Mouse (Mus musculus): ENCODE results near the gene Pou6f2.

The Pou6f2 gene

GRCm38 (mm10) chr13:18218566-18219234, 178.8 kb downstream of the Pou6f2 start:
- no peak for DNase-seq (ENCODE audit: low read depth in 2 of 2, low spot score in 2 of 2)

GRCm38 (mm10) chr13:18211242-18211641, 186.2 kb downstream of the Pou6f2 start:
- no peak for DNase-seq (ENCODE audit: low read depth in 2 of 2, low spot score in 2 of 2)

GRCm38 (mm10) chr13:18204476-18205250, 192.8 kb downstream of the Pou6f2 start:
- DNase-seq (ENCODE audit: low read depth in 2 of 2, low spot score in 2 of 2): no peak

GRCm38 (mm10) chr13:18174003-18174402, 223.5 kb downstream of the Pou6f2 start:
- no peak for DNase-seq (ENCODE audit: low read depth in 2 of 2, low spot score in 2 of 2)

DNA sequence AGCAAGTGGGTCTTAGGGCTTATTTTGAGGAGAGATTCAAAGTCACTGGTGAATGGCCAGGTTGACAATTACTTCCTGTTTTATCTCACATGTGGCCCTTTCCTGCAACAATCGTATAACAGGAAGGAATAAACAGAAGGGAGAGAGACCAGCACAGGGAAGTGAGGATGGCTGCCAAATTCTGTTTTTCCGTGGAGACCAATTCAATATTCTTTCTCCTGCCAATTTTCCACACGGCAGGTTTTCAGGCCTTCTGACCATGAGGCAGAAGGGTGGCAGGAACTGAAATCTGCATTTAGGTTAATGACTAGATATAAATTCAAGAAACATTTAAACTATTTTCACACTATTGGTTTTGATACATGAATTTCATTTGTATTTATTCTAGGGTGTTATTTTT, 224.5 kb downstream of the Pou6f2 start:
- no peak for DNase-seq (ENCODE audit: low read depth in 2 of 2, low spot score in 2 of 2)

- DNase-seq (ENCODE audit: low read depth in 2 of 2, low spot score in 2 of 2): no peak
These were observed 225.2 kb downstream of the Pou6f2 start for GRCm38 (mm10) chr13:18172334-18172733.

- no peak for DNase-seq (ENCODE audit: low read depth in 2 of 2, low spot score in 2 of 2)
These were observed 233.3 kb downstream of the Pou6f2 start for GRCm38 (mm10) chr13:18164182-18164581.

DNA sequence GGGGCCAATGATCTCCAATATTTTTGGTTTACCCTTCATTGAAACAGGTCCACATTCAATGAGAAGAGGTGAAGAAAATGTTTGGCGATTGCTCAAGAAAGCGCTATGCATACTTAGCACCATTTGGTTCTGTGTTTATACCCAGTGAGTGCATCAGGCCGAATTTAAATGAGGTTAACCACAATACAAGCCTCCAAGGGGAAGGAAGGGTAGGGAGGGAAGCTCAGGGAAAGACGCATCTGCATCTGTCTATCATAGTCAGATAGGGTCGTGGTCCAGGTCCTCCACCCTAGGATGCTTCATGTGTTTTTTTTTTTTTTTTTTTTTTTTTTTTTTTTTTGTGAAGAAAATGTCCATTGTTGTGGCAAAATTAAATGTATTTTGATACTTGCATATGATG, 236.9 kb downstream of the Pou6f2 start:
- DNase-seq (ENCODE audit: low read depth in 2 of 2, low spot score in 2 of 2): no peak

DNA sequence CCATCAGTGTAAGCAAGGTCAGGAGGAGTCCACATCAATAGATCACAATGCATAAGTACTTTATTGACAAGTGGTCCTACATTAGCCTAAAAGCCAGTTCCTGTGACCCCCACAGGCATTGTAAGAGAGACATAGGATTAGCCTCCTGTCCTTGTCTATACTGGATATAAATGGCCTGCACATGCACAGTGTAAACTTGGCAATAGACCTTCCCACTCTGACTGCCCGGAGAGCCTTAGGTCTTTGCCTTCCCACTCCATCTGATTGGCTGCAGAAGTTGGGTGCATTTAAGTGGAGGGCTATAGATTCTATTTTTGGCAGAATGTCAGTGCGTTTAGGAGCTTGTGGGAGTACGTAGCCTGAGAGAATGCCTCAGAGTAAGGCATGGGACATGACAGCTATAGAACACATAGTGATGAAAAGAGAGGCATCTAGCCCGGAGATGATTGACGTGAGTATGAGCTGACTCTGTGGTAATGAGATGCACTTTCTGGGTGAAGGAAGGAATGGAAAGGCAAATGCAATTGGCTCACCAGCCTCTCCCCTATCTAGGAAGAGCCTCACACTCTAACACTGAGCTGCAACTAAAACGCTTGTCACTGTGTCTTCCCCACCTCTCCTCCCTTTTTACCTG, 243.4 kb downstream of the Pou6f2 start:
- DNase-seq (ENCODE audit: low read depth in 2 of 2, low spot score in 2 of 2): no peak

GRCm38 (mm10) chr13:18133646-18134045, 263.8 kb downstream of the Pou6f2 start:
- DNase-seq (ENCODE audit: low read depth in 2 of 2, low spot score in 2 of 2): no peak

DNA sequence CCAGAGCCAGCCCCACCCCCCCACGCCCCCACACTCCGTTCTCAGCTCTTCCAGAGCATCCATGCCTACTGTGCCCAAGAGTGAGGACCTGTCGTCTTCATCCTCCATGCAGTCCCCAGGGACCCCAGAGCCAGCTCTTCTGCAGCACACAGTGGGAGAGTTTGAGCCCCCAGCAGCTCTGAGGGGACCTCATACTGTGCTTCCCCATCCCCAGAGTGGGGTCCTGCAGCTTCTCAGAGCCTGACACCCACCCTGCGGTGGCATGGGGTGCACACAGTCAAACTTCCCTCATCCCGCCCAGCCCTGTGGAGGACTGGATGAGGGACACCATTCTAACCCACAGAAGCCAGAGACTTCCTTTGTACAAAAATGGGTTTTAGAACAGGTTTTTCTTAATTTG, 264.3 kb downstream of the Pou6f2 start:
- DNase-seq (ENCODE audit: low read depth in 2 of 2, low spot score in 2 of 2): no peak

- DNase-seq (ENCODE audit: low read depth in 2 of 2, low spot score in 2 of 2): no peak
These were observed 266.2 kb downstream of the Pou6f2 start for GRCm38 (mm10) chr13:18131324-18131723.

GRCm38 (mm10) chr13:18129697-18130096, 267.8 kb downstream of the Pou6f2 start:
- no peak for DNase-seq (ENCODE audit: low read depth in 2 of 2, low spot score in 2 of 2)

DNA sequence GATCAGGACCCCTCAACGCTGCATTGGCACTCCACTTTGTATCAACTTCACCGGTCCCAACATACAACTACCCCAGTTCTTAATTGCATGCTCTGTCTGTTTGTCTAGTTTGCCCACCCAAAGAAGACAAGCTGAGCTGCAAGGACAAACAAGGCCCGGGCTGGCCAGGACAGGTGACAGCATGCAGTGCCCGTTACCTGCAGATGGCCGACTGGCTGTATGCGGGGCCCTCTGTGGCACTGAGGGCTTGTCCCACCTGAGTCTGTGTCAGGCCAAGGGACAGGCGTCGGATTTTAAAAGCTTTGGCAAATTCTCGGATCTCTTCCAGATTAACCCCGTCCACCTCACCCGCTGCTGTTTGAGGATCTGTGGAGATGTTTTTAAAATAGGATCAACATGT, 268.7 kb downstream of the Pou6f2 start:
- no peak for DNase-seq (ENCODE audit: low read depth in 2 of 2, low spot score in 2 of 2)

DNA sequence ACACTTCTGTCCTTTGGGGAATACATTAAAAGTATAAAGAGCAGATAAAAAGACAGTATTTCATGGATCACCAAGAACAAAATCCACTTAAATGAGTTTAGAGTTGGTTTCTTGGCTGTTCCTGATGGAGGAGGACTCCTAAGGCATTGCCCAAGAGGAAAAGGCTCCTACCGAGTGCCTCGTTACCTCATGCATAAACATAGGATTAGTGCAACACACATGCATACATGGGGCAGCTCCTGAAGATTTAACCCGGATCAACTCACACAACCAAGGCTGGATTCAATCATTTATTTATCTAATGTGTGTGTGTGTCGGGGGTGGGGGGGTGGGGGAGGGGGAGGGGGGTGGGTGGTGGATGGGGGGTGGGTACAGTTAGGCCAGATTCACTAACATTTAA, 269.4 kb downstream of the Pou6f2 start:
- no peak for DNase-seq (ENCODE audit: low read depth in 2 of 2, low spot score in 2 of 2)

DNA sequence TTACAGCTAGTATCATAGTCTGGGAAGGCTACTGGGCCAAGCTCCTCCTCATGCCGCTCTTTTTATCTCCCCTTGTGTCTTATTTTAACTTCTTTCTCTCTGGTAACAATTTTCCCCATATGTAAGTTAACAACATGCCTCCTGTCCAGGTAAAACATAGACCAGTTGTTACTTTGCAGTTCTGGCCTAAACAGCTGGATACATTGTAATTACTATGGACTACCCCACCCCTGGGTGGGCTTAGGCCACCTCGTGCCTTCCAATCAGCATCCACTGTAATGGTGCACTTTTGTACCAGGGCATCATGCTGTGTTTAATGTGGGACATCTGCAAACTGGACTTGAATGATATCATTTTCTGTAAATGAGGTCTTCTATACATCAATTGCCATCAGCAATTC, 271.4 kb downstream of the Pou6f2 start:
- no peak for DNase-seq (ENCODE audit: low read depth in 2 of 2, low spot score in 2 of 2)

DNA sequence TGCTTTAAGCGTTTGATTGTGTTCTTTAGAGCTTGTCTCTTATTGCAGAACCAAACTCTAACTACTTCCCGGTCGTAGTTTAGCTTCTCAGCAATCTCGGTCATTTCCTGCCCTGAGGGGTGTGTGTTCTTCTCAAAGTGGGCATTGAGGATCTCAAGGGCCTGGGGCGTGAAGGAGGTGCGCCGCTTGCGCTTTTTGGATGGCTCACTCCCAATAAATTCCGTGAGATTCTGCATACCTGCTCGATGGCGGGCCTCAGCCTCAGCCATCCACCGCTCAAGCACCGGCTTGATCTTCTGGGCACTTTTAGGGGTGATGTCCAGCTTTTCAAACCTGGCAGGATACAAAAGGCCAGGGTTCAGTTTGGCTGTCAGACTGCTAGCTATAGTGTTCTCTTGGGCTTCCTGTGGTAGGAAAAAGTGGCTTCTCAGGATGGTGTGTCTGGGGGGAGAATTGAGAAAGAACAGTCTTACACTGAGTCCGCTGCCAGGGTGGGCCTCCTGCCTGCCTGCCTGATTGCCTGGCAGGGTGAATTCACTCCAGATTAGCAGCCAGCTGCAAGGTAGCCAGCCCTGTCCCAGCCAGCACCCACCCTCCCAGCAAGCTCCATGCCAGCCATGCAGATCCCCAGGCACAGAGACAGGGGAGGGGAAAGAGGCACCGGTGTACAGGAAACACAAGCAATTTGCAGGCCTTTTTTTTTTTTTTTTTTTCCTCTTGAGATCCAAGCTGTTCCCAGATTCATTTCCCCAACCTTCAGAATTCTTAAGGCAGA, 272.1 kb downstream of the Pou6f2 start:
- DNase-seq (ENCODE audit: low read depth in 2 of 2, low spot score in 2 of 2): no peak

- DNase-seq (ENCODE audit: low read depth in 2 of 2, low spot score in 2 of 2): no peak
These were observed 273.1 kb downstream of the Pou6f2 start for GRCm38 (mm10) chr13:18124368-18124767.

DNA sequence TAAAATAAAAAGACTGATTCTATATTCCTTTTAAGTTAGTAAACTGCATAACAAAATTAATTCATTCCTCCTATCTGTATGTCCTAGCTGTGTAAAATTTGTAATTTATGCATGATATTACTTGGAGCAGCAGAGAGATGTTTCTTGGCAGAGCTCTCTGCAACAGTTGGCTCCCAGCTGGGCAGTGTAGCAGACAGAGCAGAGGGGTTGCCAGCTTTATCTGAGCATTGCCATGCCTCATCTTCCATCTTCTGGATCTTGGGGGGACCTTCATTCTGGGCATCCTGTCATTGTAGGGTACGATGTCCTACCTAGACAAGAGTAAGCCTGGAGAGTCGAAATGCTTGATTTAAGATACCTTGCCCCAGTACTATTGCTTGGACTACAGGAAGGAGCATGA, 277.1 kb downstream of the Pou6f2 start:
- no peak for DNase-seq (ENCODE audit: low read depth in 2 of 2, low spot score in 2 of 2)

- no peak for DNase-seq (ENCODE audit: low read depth in 2 of 2, low spot score in 2 of 2)
These were observed 315.9 kb downstream of the Pou6f2 start for GRCm38 (mm10) chr13:18081443-18082119.
